Comparison of ENCODE assay signal across 17 mouse cellular contexts in the genomic region with DNA sequence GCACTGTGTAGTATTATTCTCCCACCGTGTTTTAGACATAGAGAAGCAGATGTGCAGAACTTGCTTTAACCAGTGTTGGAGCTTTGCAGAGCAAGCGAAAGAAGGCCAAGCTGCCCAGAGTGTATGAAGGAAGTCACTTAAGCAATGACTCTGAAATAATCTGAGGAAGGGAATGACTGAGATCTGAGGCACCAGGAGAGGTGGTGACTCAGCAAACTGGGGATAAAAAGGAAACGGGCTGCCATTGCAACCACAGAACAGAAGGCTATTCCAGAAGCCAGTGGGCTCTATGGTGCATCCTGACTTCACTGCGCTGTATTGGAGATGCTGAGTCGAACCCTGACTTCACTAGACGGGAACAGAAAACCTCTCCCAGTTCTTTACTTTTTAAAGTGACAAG. TPM values are rescaled to one million over a fixed set of nuclear protein-coding genes. Genes with fewer than 3 reads are reported as not detected.
DNase-seq lines count a peak whose midpoint lies in the region; ATAC-seq and TF ChIP-seq lines count a peak whose summit lies in the region.
"Had no signal": no experiment of that assay in that cellular context is flagged by ENCODE, and none has a peak within 500 bp of the region (broad histone marks: within the 10 kb centered on the region; RNA-seq: fewer than 3 reads in every experiment).

No protein-coding gene starts in this region.

- no peaks in the 10 kb centered on the region for H3K36me3 ChIP-seq in ES-Bruce4 (ENCODE audit: control insufficient read depth, insufficient read depth, low read length, poor library complexity, severe bottlenecking)
- H3K36me3 ChIP-seq: embryonic facial prominence, embryonic 10.5 days; forebrain, embryonic 15.5 days; heart, embryonic 12.5 days; hindbrain, embryonic 15.5 days had no signal

- TF ChIP-seq CTCF in ES-Bruce4 (IDR thresholded peaks at IDR 0.05; ENCODE audit: low read depth, low read length) = no peak

- TF ChIP-seq POLR2A in ES-Bruce4 (IDR thresholded peaks at IDR 0.05; ENCODE audit: insufficient read depth, low read length) = no peak

- no peak for TF ChIP-seq EP300 in ES-Bruce4 (IDR thresholded peaks at IDR 0.05; ENCODE audit: insufficient read depth, low read depth, low read length)

- no peaks in the 10 kb centered on the region for H3K9me3 ChIP-seq in ES-Bruce4 (replicated peaks; ENCODE audit: control insufficient read depth, insufficient read depth, low read length, poor library complexity, severe bottlenecking)
- H3K9me3 ChIP-seq: embryonic facial prominence, embryonic 10.5 days; forebrain, embryonic 15.5 days; heart, embryonic 12.5 days; hindbrain, embryonic 15.5 days had no signal

- 0 out of 2 replicates have a peak overlapping the region, but pooled peaks have one; percentile 31 for H3K27ac ChIP-seq in ES-Bruce4 (ENCODE audit: insufficient read depth, low read length)
- H3K27ac ChIP-seq: embryonic facial prominence, embryonic 10.5 days; forebrain, embryonic 15.5 days; hindbrain, embryonic 15.5 days had no signal

- no peaks in the 10 kb centered on the region for H3K27me3 ChIP-seq in ES-Bruce4 (ENCODE audit: control insufficient read depth, insufficient read depth, low read length, poor library complexity, severe bottlenecking)
- H3K27me3 ChIP-seq: forebrain, embryonic 15.5 days; heart, embryonic 12.5 days; hindbrain, embryonic 15.5 days had no signal

- peak; percentile 76 to 81 for ATAC-seq in hematopoietic stem cell, adult 5-6 weeks (replicated peaks in 1 of 2; ENCODE audit: insufficient read depth in 1 of 2, low FRiP score in 2 of 2, low TSS enrichment in 1 of 2, low read depth in 1 of 2, poor library complexity in 2 of 2, severe bottlenecking in 2 of 2)
- ATAC-seq: forebrain, embryonic 15.5 days; intestine, embryonic 16.5 days had no signal

- H3K9ac ChIP-seq in ES-Bruce4 (ENCODE audit: low read depth, poor library complexity, severe bottlenecking) = no peak overlapping the region
- H3K9ac ChIP-seq: forebrain, embryonic 15.5 days; heart, embryonic 12.5 days; hindbrain, embryonic 15.5 days had no signal

- DNase-seq in NIH3T3 (ENCODE audit: low read depth) = peak; percentile 11
- DNase-seq in left cerebral cortex, adult 18-20 months (ENCODE audit: low spot score in 2 of 2) = no peak
- DNase-seq in kidney, adult 11 months = no peak
- DNase-seq in frontal cortex, postnatal 14 days (ENCODE audit: low spot score in 2 of 2) = no peak
- DNase-seq in adrenal gland, postnatal 25 days = no peak
- DNase-seq: adrenal gland, postnatal 10 days; cerebellum, adult 18-20 months; cerebellum, adult 9-11 months; cerebellum, postnatal 36 days; gastrocnemius, postnatal 14 days had no signal

- no peaks in the 10 kb centered on the region for H3K4me1 ChIP-seq in ES-Bruce4 (ENCODE audit: control insufficient read depth, insufficient read depth, low read length)
- H3K4me1 ChIP-seq: embryonic facial prominence, embryonic 10.5 days; forebrain, embryonic 15.5 days; heart, embryonic 12.5 days had no signal

- H3K4me3 ChIP-seq in ES-Bruce4 (ENCODE audit: low read depth, low read length) = no peak overlapping the region
- H3K4me3 ChIP-seq: embryonic facial prominence, embryonic 10.5 days; forebrain, embryonic 15.5 days; heart, embryonic 12.5 days; hindbrain, embryonic 15.5 days had no signal

RNA-seq across cellular contexts. Expression of gene Lrp2, which starts 10.9 kb away (rescaled TPM):
- 92.6 and 92.9 TPM in 2 replicates for polyA plus RNA-seq in ES-Bruce4 (2011; ENCODE audit: insufficient read depth, insufficient read length, low read depth, missing spikeins)
- total RNA-seq in hematopoietic stem cell, adult 5-6 weeks (2017) = not detected in 2 replicates
- under 1 TPM; 0.02 to 0.12 TPM for total RNA-seq in left cerebral cortex, adult 18-20 months (2021)
- 0.15 and 0.43 TPM in 2 replicates for total RNA-seq in adrenal gland, postnatal 25 days (2021)
- total RNA-seq: gastrocnemius, postnatal 14 days had no signal
